Mouse (Mus musculus): ENCODE results near the gene Aaas.
"Not testable (repeated sequence)": the region's sequence is repeated elsewhere in the genome, so short reads cannot be mapped to it uniquely, and the experiment has no call there.

Gene Aaas

GRCm38 (mm10) chr15:102356501-102357325 is 6.1 kb upstream of the Aaas start:
- no peak for DNase-seq

- peak; percentile 66 for DNase-seq
Observed at GRCm38 (mm10) chr15:102355871-102356441, 5.4 kb upstream of the Aaas start.

GRCm38 (mm10) chr15:102355134-102355870 is 4.7 kb upstream of the Aaas start:
- DNase-seq: peak; percentile 76

- DNase-seq: no peak
Observed at GRCm38 (mm10) chr15:102353986-102354385, 3.4 kb upstream of the Aaas start.

GRCm38 (mm10) chr15:102352177-102352576 is 1.6 kb upstream of the Aaas start:
- DNase-seq: no peak

- DNase-seq: no peak
Observed at GRCm38 (mm10) chr15:102350942-102351291, 346 bp upstream of the Aaas start.

- no peak for DNase-seq
Observed at GRCm38 (mm10) chr15:102346444-102346843, 4.1 kb downstream of the Aaas start.

GRCm38 (mm10) chr15:102344490-102344889 is 6.1 kb downstream of the Aaas start:
- DNase-seq: no peak

GRCm38 (mm10) chr15:102341580-102341979 is 9.0 kb downstream of the Aaas start:
- peak; percentile 76 for DNase-seq

- no peak for DNase-seq
Observed at GRCm38 (mm10) chr15:102339612-102340011, 11.0 kb downstream of the Aaas start.

GRCm38 (mm10) chr15:102336946-102337345 is 13.6 kb downstream of the Aaas start:
- DNase-seq: no peak

GRCm38 (mm10) chr15:102335925-102336324 is 14.6 kb downstream of the Aaas start:
- DNase-seq: not testable (repeated sequence)

- no peak for DNase-seq
Observed at GRCm38 (mm10) chr15:102335254-102335653, 15.3 kb downstream of the Aaas start.

GRCm38 (mm10) chr15:102331610-102332015 is 19.0 kb downstream of the Aaas start, which contains the start of gene Myg1:
Gene Myg1 (plus strand): TSS chr15:102331709.
- DNase-seq: peak; percentile 90

- DNase-seq: no peak
Observed at GRCm38 (mm10) chr15:102326892-102327291, 23.7 kb downstream of the Aaas start.

- DNase-seq: peak; percentile 93
Observed at GRCm38 (mm10) chr15:102326022-102326576, 24.5 kb downstream of the Aaas start, which contains the start of gene Pfdn5. Gene Pfdn5 (plus strand): TSS chr15:102326116.

- no peak for DNase-seq
Observed at GRCm38 (mm10) chr15:102324654-102325473, 25.7 kb downstream of the Aaas start.

GRCm38 (mm10) chr15:102316263-102316662 is 34.3 kb downstream of the Aaas start:
- peak; percentile 82 for DNase-seq

- DNase-seq: no peak
Observed at GRCm38 (mm10) chr15:102315292-102315691, 35.3 kb downstream of the Aaas start.

GRCm38 (mm10) chr15:102311489-102311888 is 39.1 kb downstream of the Aaas start:
- no peak for DNase-seq

GRCm38 (mm10) chr15:102310074-102310845 is 40.3 kb downstream of the Aaas start:
- peak; percentile 88 for DNase-seq
